In the genomic region with DNA sequence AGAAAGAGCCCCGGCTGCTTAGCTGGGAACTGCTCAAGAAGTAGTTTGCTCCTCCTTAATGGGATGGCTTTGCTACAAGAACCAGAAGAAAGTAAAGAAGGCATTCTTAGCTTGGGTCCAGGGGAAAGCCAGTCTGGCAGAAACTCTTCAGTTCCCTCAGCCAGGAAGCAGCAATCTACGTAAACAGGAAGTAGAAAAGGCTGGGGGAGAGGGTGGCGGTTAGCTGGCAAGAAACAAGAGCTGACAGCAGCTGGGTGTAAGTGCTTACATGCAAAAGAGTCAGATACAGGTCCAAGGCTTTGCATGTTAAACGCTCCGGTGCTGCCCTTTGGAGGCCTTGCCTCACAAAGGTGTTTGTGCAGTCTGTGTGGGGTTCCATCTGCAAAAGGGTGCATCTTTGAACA, we compare ENCODE assay signal across 9 mouse cellular contexts. TPM values are rescaled to one million over a fixed set of nuclear protein-coding genes. Genes with fewer than 3 reads are reported as not detected.
A peak's percentile ranks its signal among the peaks of the same experiment; 100 is the strongest.
DNase-seq lines count a peak whose midpoint lies in the region; ATAC-seq and TF ChIP-seq lines count a peak whose summit lies in the region.
"Had no signal": no experiment of that assay in that cellular context is flagged by ENCODE, and none has a peak within 500 bp of the region (broad histone marks: within the 10 kb centered on the region; RNA-seq: fewer than 3 reads in every experiment).

No protein-coding gene starts in this region.

- TF ChIP-seq POLR2A in bone marrow, adult 2 months (IDR thresholded peaks at IDR 0.05; ENCODE audit: borderline replicate concordance, control insufficient read depth, low read depth, low read length), result no peak
- TF ChIP-seq POLR2A in liver, adult 2 months (IDR thresholded peaks at IDR 0.05; ENCODE audit: extremely low read depth, insufficient read depth, low read length), result no peak

- peak; percentile 27; the same call in 1 of the 2 replicates for ATAC-seq in heart, embryonic 15.5 days (replicated peaks; ENCODE audit: insufficient number of reproducible peaks, insufficient read depth, low FRiP score, low read depth)

- H3K27me3 ChIP-seq in heart, embryonic 15.5 days, result no peaks in the 10 kb centered on the region
- no peaks in the 10 kb centered on the region for H3K27me3 ChIP-seq in liver, adult 2 months (ENCODE audit: control insufficient read depth, insufficient read depth, low read length)
- no peaks in the 10 kb centered on the region for H3K27me3 ChIP-seq in hindbrain, embryonic 10.5 days (ENCODE audit: insufficient read depth, poor library complexity, severe bottlenecking)

- peak; percentile 17 to 56 for DNase-seq in left cerebral cortex, postnatal 14 days (ENCODE audit: low spot score in 2 of 2)
- no peak for DNase-seq in left cerebral cortex, adult 11 months (ENCODE audit: low spot score)
- no peak for DNase-seq in liver, adult 2 months (ENCODE audit: extremely low read depth, low read depth, low spot score)
- DNase-seq in ovary, postnatal 36 days (ENCODE audit: low spot score), result peak; percentile 13
- no peak for DNase-seq in embryo, embryonic 10.5 days (ENCODE audit: low spot score)
- no peak for DNase-seq in hindbrain, embryonic 10.5 days (ENCODE audit: low spot score)

- H3K27ac ChIP-seq in bone marrow, adult 2 months (ENCODE audit: control insufficient read depth, insufficient read depth, low read depth, low read length, poor library complexity), result peak overlapping the region; percentile 79
- H3K27ac ChIP-seq in heart, embryonic 15.5 days, result peak overlapping the region; percentile 68
- peak overlapping the region; percentile 57 for H3K27ac ChIP-seq in liver, adult 2 months (replicated peaks; ENCODE audit: insufficient read depth, low read depth, low read length)
- H3K27ac ChIP-seq in hindbrain, embryonic 10.5 days, result no peak overlapping the region
- H3K27ac ChIP-seq: liver, embryonic 14.5 days had no signal

- H3K9ac ChIP-seq in heart, embryonic 15.5 days, result 0 out of 2 replicates have a peak overlapping the region, but pooled peaks have one; percentile 19
- no peak overlapping the region for H3K9ac ChIP-seq in liver, adult 2 months (ENCODE audit: low read depth, low read length)
- H3K9ac ChIP-seq: liver, embryonic 14.5 days had no signal

- WGBS in bone marrow, adult 2 months, result 2% methylated on average over 5 of the region's 5 CpGs
- WGBS in heart, embryonic 15.5 days, result 31% methylated on average over 5 of the region's 5 CpGs
- 70% methylated on average over 5 of the region's 5 CpGs for WGBS in liver, adult 2 months
- WGBS in hindbrain, embryonic 10.5 days, result 68% methylated on average over 5 of the region's 5 CpGs

- no peaks in the 10 kb centered on the region for H3K9me3 ChIP-seq in heart, embryonic 15.5 days (replicated peaks)
- no peaks in the 10 kb centered on the region for H3K9me3 ChIP-seq in hindbrain, embryonic 10.5 days

- H3K4me1 ChIP-seq in bone marrow, adult 2 months (ENCODE audit: control insufficient read depth, insufficient read depth, low read length), result peaks cover 2% of the 10 kb centered on the region; the same call in 1 of the 2 replicates
- peaks cover 10% of the 10 kb centered on the region for H3K4me1 ChIP-seq in heart, embryonic 15.5 days (replicated peaks)
- H3K4me1 ChIP-seq in liver, adult 2 months (ENCODE audit: control insufficient read depth, insufficient read depth, low read length), result peaks cover 5% of the 10 kb centered on the region; the same call in 1 of the 2 replicates
- peaks cover 15% of the 10 kb centered on the region for H3K4me1 ChIP-seq in hindbrain, embryonic 10.5 days (replicated peaks)

- H3K36me3 ChIP-seq in heart, embryonic 15.5 days, result no peaks in the 10 kb centered on the region
- H3K36me3 ChIP-seq in liver, adult 2 months (ENCODE audit: control insufficient read depth, insufficient read depth, low read length), result no peaks in the 10 kb centered on the region
- no peaks in the 10 kb centered on the region for H3K36me3 ChIP-seq in hindbrain, embryonic 10.5 days

- intact Hi-C loops in left cerebral cortex, postnatal 14 days (cut with DNase I), result loop anchor here (10.0 kb wide), 1 partner anchor 97 kb away; a partner anchor contains a TSS

- no peaks in the 10 kb centered on the region for H3K79me2 ChIP-seq in liver, adult 2 months (ENCODE audit: control insufficient read depth, insufficient read depth, low read length)

- H3K4me2 ChIP-seq in heart, embryonic 15.5 days, result peak overlapping the region; percentile 6; the same call in 1 of the 2 replicates

- no peak for TF ChIP-seq CTCF in bone marrow, adult 2 months (IDR thresholded peaks at IDR 0.05; ENCODE audit: control insufficient read depth, insufficient read depth, low read length)
- TF ChIP-seq CTCF in liver, adult 2 months (IDR thresholded peaks at IDR 0.05; ENCODE audit: low read depth, low read length), result no peak

- no peak overlapping the region for H3K4me3 ChIP-seq in bone marrow, adult 2 months (replicated peaks; ENCODE audit: control insufficient read depth, low read depth, low read length)
- no peak overlapping the region for H3K4me3 ChIP-seq in heart, embryonic 15.5 days
- no peak overlapping the region for H3K4me3 ChIP-seq in liver, adult 2 months (ENCODE audit: insufficient read depth, low read depth, low read length)
- no peak overlapping the region for H3K4me3 ChIP-seq in hindbrain, embryonic 10.5 days

RNA-seq across cellular contexts. Expression of a gene that starts 41.5 kb away (rescaled TPM):
- 100 to 1,000 TPM; 114 to 128 TPM for total RNA-seq in left cerebral cortex, postnatal 14 days (2021)
- polyA plus RNA-seq in bone marrow, adult 2 months (2011; ENCODE audit: insufficient read depth, insufficient read length, low replicate concordance, missing spikeins), result 60.1 and 73.8 TPM in 2 replicates
- 289 and 308 TPM in 2 replicates for polyA plus RNA-seq in heart, embryonic 15.5 days (2015; fragmentation: Nextera tagmentation; extraction: Ambion mirVana)
- 189 and 194 TPM in 2 replicates for total RNA-seq in liver, adult 2 months (2014; rRNA removed)
- 88.9 and 96.5 TPM in 2 replicates for polyA plus RNA-seq in liver, adult 2 months (2012; rRNA removed)
- polyA plus RNA-seq in hindbrain, embryonic 10.5 days (2016; fragmentation: Nextera tagmentation; extraction: Ambion mirVana), result 481 and 500 TPM in 2 replicates

Comparison
In these comparisons a context has a peak if more than half of its experiments do, and no peak if none do; other contexts are left out.
1. DNase-seq: peak in left cerebral cortex, postnatal 14 days (2 of 2) and ovary, postnatal 36 days (single experiment); none in left cerebral cortex, adult 11 months (single experiment), liver, adult 2 months (single experiment), embryo, embryonic 10.5 days (single experiment) and hindbrain, embryonic 10.5 days (single experiment).